Mouse (Mus musculus): ENCODE measurements at regions not wholly inside any gene's neighbourhood (a gene's known extent, or its start where the extent isn't known, plus 50 kb on each side); places are given as distances from the start of the nearest gene placed in this dataset.

- Histone ChIP-seq H3K4me3 (no peak overlapping the region), H3K79me2 (ENCODE audit: control insufficient read depth, insufficient read depth) (no peaks in the 10 kb centered on the region), H3K36me3 (ENCODE audit: control insufficient read depth, insufficient read depth) (no peaks in the 10 kb centered on the region), H3K27me3 (ENCODE audit: control insufficient read depth, insufficient read depth, insufficient read length) (no peaks in the 10 kb centered on the region), H3ac (ENCODE audit: control insufficient read depth, insufficient read length) (no peak overlapping the region), H3K4me2 (ENCODE audit: low read depth) (no peak overlapping the region)
- TF ChIP-seq POLR2AphosphoS2 (IDR thresholded peaks at IDR 0.05; ENCODE audit: insufficient read length, low read depth) (no peak), TCF12 (IDR thresholded peaks at IDR 0.05; ENCODE audit: insufficient read depth, poor library complexity, severe bottlenecking) (no peak), MAX (IDR thresholded peaks at IDR 0.05; ENCODE audit: low read depth) (no peak), MYOD1 (IDR thresholded peaks at IDR 0.05; ENCODE audit: control insufficient read depth in 1 of 3, insufficient read length in 2 of 3, low read depth in 2 of 3) (no peak), REST (IDR thresholded peaks at IDR 0.05; ENCODE audit: insufficient read depth, insufficient read length) (no peak), POLR2A (IDR thresholded peaks at IDR 0.05; ENCODE audit: insufficient read length, low read depth) (no peak), CEBPB (IDR thresholded peaks at IDR 0.05; ENCODE audit: insufficient read depth, poor library complexity, severe bottlenecking) (no peak)
Observed at GRCm38 (mm10) chr10:91575323-91576064, 394.4 kb upstream of the Tmpo start.

GRCm38 (mm10) chr10:91572796-91573195, 391.7 kb upstream of the Tmpo start:
- Histone ChIP-seq H3K27me3 (ENCODE audit: control insufficient read depth, insufficient read depth, insufficient read length) (no peaks in the 10 kb centered on the region), H3K79me2 (ENCODE audit: control insufficient read depth, insufficient read depth) (no peaks in the 10 kb centered on the region), H3K36me3 (ENCODE audit: control insufficient read depth, insufficient read depth) (no peaks in the 10 kb centered on the region), H3K4me2 (ENCODE audit: low read depth) (no peak overlapping the region), H3K4me3 (no peak overlapping the region), H3ac (ENCODE audit: control insufficient read depth, insufficient read length) (no peak overlapping the region)
- TF ChIP-seq E2F4 (IDR thresholded peaks at IDR 0.05; ENCODE audit: insufficient read depth) (no peak), TCF12 (IDR thresholded peaks at IDR 0.05; ENCODE audit: insufficient read depth, poor library complexity, severe bottlenecking) (no peak), POLR2AphosphoS2 (IDR thresholded peaks at IDR 0.05; ENCODE audit: insufficient read length, low read depth) (no peak), POLR2A (IDR thresholded peaks at IDR 0.05; ENCODE audit: insufficient read length, low read depth) (no peak), MAX (IDR thresholded peaks at IDR 0.05; ENCODE audit: low read depth) (no peak), CEBPB (IDR thresholded peaks at IDR 0.05; ENCODE audit: insufficient read depth, poor library complexity, severe bottlenecking) (no peak), TCF3 (IDR thresholded peaks at IDR 0.05; ENCODE audit: insufficient read length, low read depth) (no peak), USF1 (IDR thresholded peaks at IDR 0.05; ENCODE audit: low read depth) (no peak), REST (IDR thresholded peaks at IDR 0.05; ENCODE audit: insufficient read depth, insufficient read length) (no peak)

GRCm38 (mm10) chr10:91569046-91569445, 387.9 kb upstream of the Tmpo start:
- Histone ChIP-seq H3K4me3 (no peak overlapping the region), H3K4me2 (ENCODE audit: low read depth) (no peak overlapping the region), H3K27me3 (ENCODE audit: control insufficient read depth, insufficient read depth, insufficient read length) (no peaks in the 10 kb centered on the region), H3K36me3 (ENCODE audit: control insufficient read depth, insufficient read depth) (no peaks in the 10 kb centered on the region), H3ac (ENCODE audit: control insufficient read depth, insufficient read length) (no peak overlapping the region), H3K79me2 (ENCODE audit: control insufficient read depth, insufficient read depth) (no peaks in the 10 kb centered on the region)
- no peak for TF ChIP-seq CEBPB (IDR thresholded peaks at IDR 0.05; ENCODE audit: insufficient read depth, poor library complexity, severe bottlenecking)
- no peak for TF ChIP-seq USF1 (IDR thresholded peaks at IDR 0.05; ENCODE audit: low read depth)
- TF ChIP-seq SRF (IDR thresholded peaks at IDR 0.05; ENCODE audit: control insufficient read depth, insufficient read length, low read depth), result no peak
- no peak for TF ChIP-seq MYOG (IDR thresholded peaks at IDR 0.05; ENCODE audit: control insufficient read depth in 1 of 3, insufficient read depth in 1 of 3, insufficient read length in 2 of 3, low read depth in 2 of 3)
- TF ChIP-seq TCF3 (IDR thresholded peaks at IDR 0.05; ENCODE audit: insufficient read length, low read depth), result no peak
- TF ChIP-seq MAX (IDR thresholded peaks at IDR 0.05; ENCODE audit: low read depth), result no peak
- no peak for TF ChIP-seq TCF12 (IDR thresholded peaks at IDR 0.05; ENCODE audit: insufficient read depth, poor library complexity, severe bottlenecking)
- no peak for TF ChIP-seq POLR2AphosphoS2 (IDR thresholded peaks at IDR 0.05; ENCODE audit: insufficient read length, low read depth)
- TF ChIP-seq REST (IDR thresholded peaks at IDR 0.05; ENCODE audit: insufficient read depth, insufficient read length), result no peak
- TF ChIP-seq E2F4 (IDR thresholded peaks at IDR 0.05; ENCODE audit: insufficient read depth), result no peak
- TF ChIP-seq MYOD1 (IDR thresholded peaks at IDR 0.05; ENCODE audit: control insufficient read depth in 1 of 3, insufficient read length in 2 of 3, low read depth in 2 of 3), result no peak
- no peak for TF ChIP-seq POLR2A (IDR thresholded peaks at IDR 0.05; ENCODE audit: insufficient read length, low read depth)

GRCm38 (mm10) chr10:91566116-91566774, 385.1 kb upstream of the Tmpo start:
- Histone ChIP-seq H3K4me2 (ENCODE audit: low read depth) (no peak overlapping the region), H3K4me3 (no peak overlapping the region), H3K79me2 (ENCODE audit: control insufficient read depth, insufficient read depth) (no peaks in the 10 kb centered on the region), H3K27me3 (ENCODE audit: control insufficient read depth, insufficient read depth, insufficient read length) (no peaks in the 10 kb centered on the region), H3ac (ENCODE audit: control insufficient read depth, insufficient read length) (no peak overlapping the region), H3K36me3 (ENCODE audit: control insufficient read depth, insufficient read depth) (no peaks in the 10 kb centered on the region)
- TF ChIP-seq POLR2A (IDR thresholded peaks at IDR 0.05; ENCODE audit: insufficient read length, low read depth) (no peak), USF1 (IDR thresholded peaks at IDR 0.05; ENCODE audit: low read depth) (no peak), MYOG (IDR thresholded peaks at IDR 0.05; ENCODE audit: control insufficient read depth in 1 of 3, insufficient read depth in 1 of 3, insufficient read length in 2 of 3, low read depth in 2 of 3) (no peak), MAX (IDR thresholded peaks at IDR 0.05; ENCODE audit: low read depth) (no peak), E2F4 (IDR thresholded peaks at IDR 0.05; ENCODE audit: insufficient read depth) (no peak), TCF3 (IDR thresholded peaks at IDR 0.05; ENCODE audit: insufficient read length, low read depth) (no peak), SRF (IDR thresholded peaks at IDR 0.05; ENCODE audit: control insufficient read depth, insufficient read length, low read depth) (no peak), MYOD1 (IDR thresholded peaks at IDR 0.05; ENCODE audit: control insufficient read depth in 1 of 3, insufficient read length in 2 of 3, low read depth in 2 of 3) (no peak), TCF12 (IDR thresholded peaks at IDR 0.05; ENCODE audit: insufficient read depth, poor library complexity, severe bottlenecking) (no peak), POLR2AphosphoS2 (IDR thresholded peaks at IDR 0.05; ENCODE audit: insufficient read length, low read depth) (no peak), REST (IDR thresholded peaks at IDR 0.05; ENCODE audit: insufficient read depth, insufficient read length) (no peak), CEBPB (IDR thresholded peaks at IDR 0.05; ENCODE audit: insufficient read depth, poor library complexity, severe bottlenecking) (no peak)

Data from myocyte (in vitro differentiated cells).